Comparison of ENCODE assay signal across 9 mouse cellular contexts in genomic region chr10:128918246-128918645, GRCm38 (mm10). TPM values are rescaled to one million over a fixed set of nuclear protein-coding genes. Genes with fewer than 3 reads are reported as not detected.
DNase-seq lines count a peak whose midpoint lies in the region; ATAC-seq and TF ChIP-seq lines count a peak whose summit lies in the region.
"Had no signal": no experiment of that assay in that cellular context is flagged by ENCODE, and none has a peak within 500 bp of the region (broad histone marks: within the 10 kb centered on the region; RNA-seq: fewer than 3 reads in every experiment).

No protein-coding gene starts in this region.

- H3K27ac ChIP-seq in hindbrain, embryonic 10.5 days: peak overlapping the region; percentile 13; the same call in 1 of the 2 replicates
- no peak overlapping the region for H3K27ac ChIP-seq in hindbrain, embryonic 11.5 days (ENCODE audit: low read depth, low read length)
- peak overlapping the region; percentile 32 for H3K27ac ChIP-seq in kidney, adult 2 months (ENCODE audit: insufficient read depth, low read depth, low read length)

- H3K36me3 ChIP-seq in hindbrain, embryonic 10.5 days: peaks cover 53% of the 10 kb centered on the region
- no peaks in the 10 kb centered on the region for H3K36me3 ChIP-seq in hindbrain, embryonic 11.5 days (ENCODE audit: control insufficient read depth, insufficient read depth, low read length)
- peaks cover 4% of the 10 kb centered on the region; the same call in 1 of the 2 replicates for H3K36me3 ChIP-seq in kidney, adult 2 months (ENCODE audit: control insufficient read depth, insufficient read depth, low read length)

- H3K4me1 ChIP-seq in hindbrain, embryonic 10.5 days (replicated peaks): peaks cover 59% of the 10 kb centered on the region
- H3K4me1 ChIP-seq in hindbrain, embryonic 11.5 days (replicated peaks; ENCODE audit: control insufficient read depth, insufficient read depth, low read length): 0 out of 2 replicates have a peak, but pooled peaks cover 4% of the 10 kb centered on the region
- peaks cover 45% of the 10 kb centered on the region for H3K4me1 ChIP-seq in kidney, adult 2 months (ENCODE audit: control insufficient read depth, insufficient read depth, low read length)

- 77% methylated on average over 7 of the region's 7 CpGs for WGBS in hindbrain, embryonic 10.5 days
- WGBS in hindbrain, embryonic 11.5 days: 73% methylated on average over 7 of the region's 7 CpGs
- WGBS in kidney, adult 2 months: 35% methylated on average over 7 of the region's 7 CpGs

- H3K9ac ChIP-seq in hindbrain, embryonic 11.5 days (ENCODE audit: low read depth, low read length): no peak overlapping the region
- H3K9ac ChIP-seq: lung, embryonic 14.5 days had no signal

- peak overlapping the region; percentile 1; the same call in 1 of the 2 replicates for H3K4me3 ChIP-seq in hindbrain, embryonic 10.5 days
- no peak overlapping the region for H3K4me3 ChIP-seq in hindbrain, embryonic 11.5 days (ENCODE audit: low read depth, low read length)
- no peak overlapping the region for H3K4me3 ChIP-seq in kidney, adult 2 months (ENCODE audit: insufficient read depth, low read depth, low read length)

- DNase-seq in hindbrain, embryonic 10.5 days (ENCODE audit: low spot score): no peak
- no peak for DNase-seq in hindbrain, embryonic 11.5 days (ENCODE audit: low spot score)
- DNase-seq in MN1 (ENCODE audit: low spot score): peak; percentile 90
- DNase-seq in cerebellum, postnatal 4 days (ENCODE audit: low spot score in 2 of 2): peak; percentile 70 to 97
- peak; percentile 75 for DNase-seq in kidney, adult 2 months
- peak; percentile 55 for DNase-seq in right cerebral cortex, postnatal 4 days
- DNase-seq in urinary bladder, postnatal 36 days (ENCODE audit: low spot score in 2 of 2): no peak
- DNase-seq in retina, postnatal 1 day: no peak
- DNase-seq: lung, embryonic 14.5 days had no signal

- no peak for ATAC-seq in hindbrain, embryonic 11.5 days (ENCODE audit: low FRiP score)

- no peaks in the 10 kb centered on the region for H3K27me3 ChIP-seq in hindbrain, embryonic 10.5 days (ENCODE audit: insufficient read depth, poor library complexity, severe bottlenecking)
- H3K27me3 ChIP-seq in hindbrain, embryonic 11.5 days (ENCODE audit: control insufficient read depth, insufficient read depth, low read length): no peaks in the 10 kb centered on the region
- no peaks in the 10 kb centered on the region for H3K27me3 ChIP-seq in kidney, adult 2 months (replicated peaks; ENCODE audit: control insufficient read depth, insufficient read depth, low read length)

- no peaks in the 10 kb centered on the region for H3K9me3 ChIP-seq in hindbrain, embryonic 10.5 days
- H3K9me3 ChIP-seq in hindbrain, embryonic 11.5 days (ENCODE audit: control insufficient read depth, low read length): no peaks in the 10 kb centered on the region

- TF ChIP-seq POLR2A in kidney, adult 2 months (IDR thresholded peaks at IDR 0.05; ENCODE audit: low read depth, low read length): no peak

- H3K4me2 ChIP-seq in hindbrain, embryonic 11.5 days (replicated peaks; ENCODE audit: low read depth, low read length): no peak overlapping the region
- H3K4me2 ChIP-seq: lung, embryonic 14.5 days had no signal

- TF ChIP-seq CTCF in kidney, adult 2 months (conservative IDR thresholded peaks at IDR 0.05; ENCODE audit: insufficient read depth, insufficient read length, low read depth, low read length): no peak

RNA-seq across cellular contexts. Expression of gene Rdh5, which starts 4.4 kb away (rescaled TPM):
- 15.8 and 18.7 TPM in 2 replicates for polyA plus RNA-seq in hindbrain, embryonic 10.5 days (2016; fragmentation: Nextera tagmentation; extraction: Ambion mirVana)
- 11.6 and 12.1 TPM in 2 replicates for polyA plus RNA-seq in hindbrain, embryonic 11.5 days (2014; fragmentation: Nextera tagmentation; extraction: Ambion mirVana)
- 38.9 and 46.0 TPM in 2 replicates for polyA plus RNA-seq in kidney, adult 2 months (2012; rRNA removed)

RNA-seq across cellular contexts. Expression of gene Bloc1s1, which starts 5.6 kb away (rescaled TPM):
- 229 and 285 TPM in 2 replicates for polyA plus RNA-seq in hindbrain, embryonic 10.5 days (2016; fragmentation: Nextera tagmentation; extraction: Ambion mirVana)
- 260 and 269 TPM in 2 replicates for polyA plus RNA-seq in hindbrain, embryonic 11.5 days (2014; fragmentation: Nextera tagmentation; extraction: Ambion mirVana)
- 339 and 365 TPM in 2 replicates for polyA plus RNA-seq in kidney, adult 2 months (2012; rRNA removed)

RNA-seq across cellular contexts. Expression of gene Itga7, which starts 15.4 kb away (rescaled TPM):
- polyA plus RNA-seq in hindbrain, embryonic 10.5 days (2016; fragmentation: Nextera tagmentation; extraction: Ambion mirVana): 3.7 and 4.0 TPM in 2 replicates
- 1.7 and 3.0 TPM in 2 replicates for polyA plus RNA-seq in hindbrain, embryonic 11.5 days (2014; fragmentation: Nextera tagmentation; extraction: Ambion mirVana)
- polyA plus RNA-seq in kidney, adult 2 months (2012; rRNA removed): 14.6 and 17.8 TPM in 2 replicates

RNA-seq across cellular contexts. Expression of gene Cd63, which starts 17.5 kb away (rescaled TPM):
- polyA plus RNA-seq in hindbrain, embryonic 10.5 days (2016; fragmentation: Nextera tagmentation; extraction: Ambion mirVana): 240 and 253 TPM in 2 replicates
- 215 and 216 TPM in 2 replicates for polyA plus RNA-seq in hindbrain, embryonic 11.5 days (2014; fragmentation: Nextera tagmentation; extraction: Ambion mirVana)
- 713 and 847 TPM in 2 replicates for polyA plus RNA-seq in kidney, adult 2 months (2012; rRNA removed)

RNA-seq across cellular contexts. Expression of gene Gdf11, which starts 26.7 kb away (rescaled TPM):
- polyA plus RNA-seq in hindbrain, embryonic 10.5 days (2016; fragmentation: Nextera tagmentation; extraction: Ambion mirVana): 8.9 and 11.1 TPM in 2 replicates
- polyA plus RNA-seq in hindbrain, embryonic 11.5 days (2014; fragmentation: Nextera tagmentation; extraction: Ambion mirVana): 10.5 and 11.5 TPM in 2 replicates
- 2.5 and 2.9 TPM in 2 replicates for polyA plus RNA-seq in kidney, adult 2 months (2012; rRNA removed)

Comparison
In these comparisons a context has a peak if more than half of its experiments do, and no peak if none do; other contexts are left out.
1. DNase-seq: peak in MN1 (single experiment), cerebellum, postnatal 4 days (2 of 2), kidney, adult 2 months (single experiment) and right cerebral cortex, postnatal 4 days (single experiment); none in hindbrain, embryonic 10.5 days (single experiment), hindbrain, embryonic 11.5 days (single experiment), urinary bladder, postnatal 36 days (0 of 2) and retina, postnatal 1 day (single experiment).